In genomic region chr14:79144278-79145224, GRCm38 (mm10) we compare ENCODE assay signal across 23 mouse cellular contexts.
DNase-seq lines count a peak whose midpoint lies in the region; ATAC-seq and TF ChIP-seq lines count a peak whose summit lies in the region.
"Had no signal": no experiment of that assay in that cellular context is flagged by ENCODE, and none has a peak within 500 bp of the region (broad histone marks: within the 10 kb centered on the region; RNA-seq: fewer than 3 reads in every experiment).

No protein-coding gene starts in this region.

- no peaks in the 10 kb centered on the region for H3K36me3 ChIP-seq in kidney, embryonic 14.5 days (ENCODE audit: control insufficient read depth, insufficient read depth, low read length)
- H3K36me3 ChIP-seq: embryonic facial prominence, embryonic 10.5 days; heart, embryonic 13.5 days; intestine, embryonic 15.5 days; midbrain, embryonic 12.5 days; neural tube, embryonic 12.5 days had no signal

- DNase-seq in cerebellum, adult 11-12 months = peak; percentile 55
- no peak for DNase-seq in cerebellum, postnatal 4 days (ENCODE audit: low spot score in 2 of 2)
- DNase-seq in kidney, postnatal 36 days = no peak
- DNase-seq in Patski (ENCODE audit: low read depth, low spot score) = no peak
- peak; percentile 57 for DNase-seq in cerebellum, adult 9-11 months
- no peak for DNase-seq in lung, postnatal 4 days
- DNase-seq: adrenal gland, postnatal 10 days; gastrocnemius, postnatal 36 days; heart, postnatal 36 days; right cerebral cortex, adult 18-20 months; thymus, postnatal 25 days had no signal

- 68% methylated on average over 13 of the region's 13 CpGs for WGBS in kidney, embryonic 14.5 days

- CTCF ChIA-PET in Patski (lab: Charles Lee) = interaction anchor here (0.7 to 1.6 kb wide), 5 partner anchors 9 to 154 kb away, joined by 3 to 5 read pairs (median 3); no protein-coding TSS in a partner anchor

- in situ Hi-C loops in Patski (cut with MboI; ENCODE audit: low pct_unique_long_range_greater_than_20kb) = no loop called here

- ATAC-seq in kidney, embryonic 14.5 days (ENCODE audit: low FRiP score, low TSS enrichment) = 0 out of 2 replicates have a peak, but pooled peaks have one; percentile 30
- peak; percentile 31 for ATAC-seq in Patski
- ATAC-seq: activated CD4-positive, CD25-positive, alpha-beta regulatory T cell, adult 4 months; CD4-positive, CD25-positive, alpha-beta regulatory T cell, adult 4 months; forebrain, embryonic 14.5 days; intestine, embryonic 15.5 days had no signal

- POLR2A ChIA-PET in Patski (lab: Charles Lee) = interaction anchor here (0.6 to 1.4 kb wide), 2 partner anchors 9 to 10 kb away, joined by 3 to 4 read pairs; no protein-coding TSS in a partner anchor

- H3K4me1 ChIP-seq in kidney, embryonic 14.5 days (ENCODE audit: control insufficient read depth, insufficient read depth, low read length) = peaks cover 14% of the 10 kb centered on the region; the same call in 1 of the 2 replicates

- no peak overlapping the region for H3K9ac ChIP-seq in kidney, embryonic 14.5 days (ENCODE audit: low read depth, low read length)
- H3K9ac ChIP-seq: heart, embryonic 13.5 days; hindbrain, embryonic 14.5 days; intestine, embryonic 15.5 days; liver, embryonic 14.5 days; midbrain, embryonic 12.5 days; neural tube, embryonic 12.5 days had no signal

- H3K9me3 ChIP-seq in kidney, embryonic 14.5 days (ENCODE audit: control insufficient read depth, low read length) = no peaks in the 10 kb centered on the region
- H3K9me3 ChIP-seq: embryonic facial prominence, embryonic 10.5 days; heart, embryonic 13.5 days; intestine, embryonic 15.5 days; midbrain, embryonic 12.5 days; neural tube, embryonic 12.5 days had no signal

- no peak overlapping the region for H3K4me2 ChIP-seq in kidney, embryonic 14.5 days (replicated peaks; ENCODE audit: low read depth, low read length)
- H3K4me2 ChIP-seq: heart, embryonic 13.5 days; hindbrain, embryonic 14.5 days; intestine, embryonic 15.5 days; midbrain, embryonic 12.5 days; neural tube, embryonic 12.5 days had no signal

- no peak overlapping the region for H3K4me3 ChIP-seq in kidney, embryonic 14.5 days (ENCODE audit: low read length)
- H3K4me3 ChIP-seq: embryonic facial prominence, embryonic 10.5 days; heart, embryonic 13.5 days; intestine, embryonic 15.5 days; midbrain, embryonic 12.5 days; neural tube, embryonic 12.5 days had no signal

- H3K27me3 ChIP-seq in kidney, embryonic 14.5 days (ENCODE audit: control insufficient read depth, insufficient read depth, low read length) = no peaks in the 10 kb centered on the region
- no peaks in the 10 kb centered on the region for H3K27me3 ChIP-seq in Patski
- H3K27me3 ChIP-seq: intestine, embryonic 15.5 days; midbrain, embryonic 12.5 days had no signal

- H3K27ac ChIP-seq in kidney, embryonic 14.5 days (ENCODE audit: low read depth, low read length) = no peak overlapping the region
- H3K27ac ChIP-seq: embryonic facial prominence, embryonic 10.5 days; heart, embryonic 13.5 days; hindbrain, embryonic 14.5 days; intestine, embryonic 15.5 days; liver, embryonic 14.5 days; midbrain, embryonic 12.5 days; neural tube, embryonic 12.5 days; stomach, postnatal 0 days had no signal

- TF ChIP-seq CTCF in Patski (IDR thresholded peaks at IDR 0.05) = no peak

Comparison
In these comparisons a context has a peak if more than half of its experiments do, and no peak if none do; other contexts are left out.
1. DNase-seq: peak in cerebellum, adult 11-12 months (single experiment) and cerebellum, adult 9-11 months (single experiment); none in cerebellum, postnatal 4 days (0 of 2), kidney, postnatal 36 days (0 of 2), Patski (single experiment) and lung, postnatal 4 days (0 of 2).